Mouse (Mus musculus) testis, postnatal 10 days (tissue): ENCODE results near the gene Cdan1.
A peak's percentile ranks its signal among the peaks of the same experiment; 100 is the strongest.

Source experiments
- DNase-seq: peaks from one replicate; pipeline ENCODE4 v3.0.0; 2021; ENCODE audit warnings: low spot score

The Cdan1 gene

DNA sequence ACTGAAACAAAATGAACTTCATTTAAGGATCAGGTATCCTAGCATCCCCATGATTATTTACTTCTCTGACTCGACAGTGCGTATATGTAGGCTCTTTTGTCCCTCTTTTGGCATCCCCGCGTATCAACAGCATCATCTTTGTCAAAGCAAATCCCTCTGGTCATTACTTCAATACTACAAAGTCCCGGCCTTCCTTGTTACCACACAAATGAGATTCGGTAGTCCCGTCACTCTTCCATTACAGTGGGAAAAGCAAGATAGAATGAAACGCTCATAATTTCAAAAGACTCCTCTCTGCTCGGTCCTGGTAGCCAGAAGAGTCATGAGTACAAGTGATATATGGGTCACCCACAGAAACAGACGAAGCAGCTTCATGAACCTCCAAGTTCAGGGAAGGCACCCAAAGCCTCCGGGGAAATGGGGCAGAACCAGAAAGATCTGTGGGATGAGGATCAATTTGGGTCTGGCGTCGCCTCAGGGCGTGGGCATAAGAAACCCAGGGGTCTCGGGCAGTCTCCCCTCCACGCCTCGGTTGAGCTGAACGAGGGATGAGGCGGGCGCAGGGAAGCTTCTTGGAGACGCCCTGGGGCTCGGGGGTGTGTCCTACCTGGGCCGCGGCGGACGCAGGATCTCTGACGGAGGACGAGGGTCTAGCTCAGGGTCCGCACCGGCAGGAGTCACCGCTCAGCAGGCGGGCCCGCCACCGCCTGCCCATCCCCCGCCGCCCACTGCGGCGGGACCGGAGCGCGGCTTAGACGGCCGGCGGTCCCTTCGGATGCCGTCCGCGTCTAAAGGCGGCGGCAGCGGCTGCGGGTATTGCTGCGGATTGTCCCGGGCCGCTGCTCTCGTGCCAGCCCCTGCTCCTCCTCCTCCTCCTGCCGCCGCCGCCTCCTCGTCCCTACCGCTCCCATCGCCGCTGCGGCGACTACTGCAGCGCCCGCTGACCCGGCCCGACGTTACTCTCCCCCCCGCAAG, at the start of gene Cdan1:
TSS of gene Cdan1 (minus strand) at position 680 of the 975 bp plus-strand sequence.
- peak; percentile 71 for DNase-seq

DNA sequence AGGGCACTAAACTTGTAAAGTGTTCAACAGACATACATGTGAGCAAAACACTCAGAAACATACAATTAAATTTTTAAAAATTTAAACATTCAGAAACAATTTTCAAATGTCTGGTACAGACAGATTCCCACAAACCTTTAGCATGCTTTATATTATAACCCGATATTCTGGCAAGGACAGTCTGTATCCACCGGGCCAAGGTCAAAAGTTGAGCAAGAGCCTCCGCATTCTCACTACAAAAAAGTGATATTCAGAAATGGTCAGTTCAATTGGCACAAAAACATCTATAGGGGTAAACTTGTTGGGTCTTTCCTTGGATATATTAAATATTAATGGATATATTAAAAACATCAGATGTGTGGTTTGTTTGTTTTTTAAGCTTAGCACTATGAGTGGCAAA, 46.4 kb upstream of the Cdan1 start:
- DNase-seq, result no peak

GRCm38 (mm10) chr2:120887601-120888000, 37.7 kb upstream of the Cdan1 start:
- no peak for DNase-seq

- DNase-seq, result no peak
Measured at GRCm38 (mm10) chr2:120873192-120873591, 23.3 kb upstream of the Cdan1 start.

GRCm38 (mm10) chr2:120871447-120872336, 21.8 kb upstream of the Cdan1 start:
- no peak for DNase-seq

- DNase-seq, result no peak
Measured at GRCm38 (mm10) chr2:120867336-120867735, 17.4 kb upstream of the Cdan1 start.

GRCm38 (mm10) chr2:120866561-120866960, 16.6 kb upstream of the Cdan1 start:
- DNase-seq, result peak; percentile 68

DNA sequence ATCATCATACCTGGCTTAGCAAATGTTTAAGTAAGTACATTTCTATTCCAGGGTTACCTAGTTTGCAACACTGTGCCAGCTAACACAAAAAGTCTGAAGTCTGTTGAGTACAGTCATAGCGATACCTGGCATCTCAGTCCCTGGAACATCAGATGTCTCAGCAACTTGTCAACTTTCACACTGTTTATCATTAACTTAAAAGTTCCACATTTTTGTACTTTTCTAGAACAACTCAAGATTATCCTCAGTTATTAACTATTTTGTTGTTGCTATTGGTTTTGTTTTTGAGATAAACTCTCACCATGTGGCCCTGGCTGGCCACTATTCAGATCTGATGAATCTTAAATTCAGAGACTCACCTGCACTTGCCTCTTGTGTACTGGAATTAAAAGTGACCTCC, 13.5 kb upstream of the Cdan1 start:
- DNase-seq, result no peak

DNA sequence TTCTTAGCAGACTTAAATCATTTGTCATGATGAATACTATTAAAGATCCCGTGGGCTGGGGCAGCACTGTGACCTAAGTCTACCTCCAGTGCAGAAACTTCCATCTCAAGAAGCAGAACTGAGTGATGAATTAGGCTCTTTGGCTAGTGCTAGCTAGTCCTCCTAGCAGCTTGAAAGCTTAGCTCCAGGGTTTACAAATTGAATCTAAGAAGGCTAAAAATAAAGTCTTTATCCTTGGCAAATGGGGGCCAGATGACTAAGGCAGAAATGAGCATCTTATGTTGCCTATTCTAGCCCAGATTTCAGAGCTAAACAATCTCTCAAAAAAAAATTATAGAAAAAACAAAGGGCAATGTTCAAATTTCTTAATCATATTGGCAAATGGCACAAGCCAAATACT, 10.8 kb upstream of the Cdan1 start:
- DNase-seq, result no peak

- no peak for DNase-seq
Measured at GRCm38 (mm10) chr2:120858131-120858530, 8.2 kb upstream of the Cdan1 start.

DNA sequence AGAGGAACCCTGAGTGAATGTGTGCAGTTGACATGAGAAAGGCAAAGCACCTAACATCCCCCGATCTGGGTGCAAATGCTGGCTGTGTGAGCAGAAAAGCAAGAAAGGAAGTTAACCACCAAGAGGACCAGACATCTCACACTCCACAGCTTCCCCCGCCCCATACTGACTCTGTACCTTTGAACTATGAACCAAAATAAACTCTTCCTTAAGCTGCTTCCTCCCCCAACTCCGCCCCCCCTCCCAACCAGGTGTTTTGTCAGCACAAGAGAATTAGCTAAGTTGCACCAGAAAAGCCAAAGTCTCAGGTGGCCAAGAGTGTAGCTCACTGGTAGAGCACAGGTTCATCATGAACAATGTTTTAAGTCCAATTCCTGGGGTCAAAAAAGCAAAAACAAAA, 3.2 kb upstream of the Cdan1 start:
- DNase-seq, result no peak

GRCm38 (mm10) chr2:120852626-120853025, 2.7 kb upstream of the Cdan1 start:
- no peak for DNase-seq

DNA sequence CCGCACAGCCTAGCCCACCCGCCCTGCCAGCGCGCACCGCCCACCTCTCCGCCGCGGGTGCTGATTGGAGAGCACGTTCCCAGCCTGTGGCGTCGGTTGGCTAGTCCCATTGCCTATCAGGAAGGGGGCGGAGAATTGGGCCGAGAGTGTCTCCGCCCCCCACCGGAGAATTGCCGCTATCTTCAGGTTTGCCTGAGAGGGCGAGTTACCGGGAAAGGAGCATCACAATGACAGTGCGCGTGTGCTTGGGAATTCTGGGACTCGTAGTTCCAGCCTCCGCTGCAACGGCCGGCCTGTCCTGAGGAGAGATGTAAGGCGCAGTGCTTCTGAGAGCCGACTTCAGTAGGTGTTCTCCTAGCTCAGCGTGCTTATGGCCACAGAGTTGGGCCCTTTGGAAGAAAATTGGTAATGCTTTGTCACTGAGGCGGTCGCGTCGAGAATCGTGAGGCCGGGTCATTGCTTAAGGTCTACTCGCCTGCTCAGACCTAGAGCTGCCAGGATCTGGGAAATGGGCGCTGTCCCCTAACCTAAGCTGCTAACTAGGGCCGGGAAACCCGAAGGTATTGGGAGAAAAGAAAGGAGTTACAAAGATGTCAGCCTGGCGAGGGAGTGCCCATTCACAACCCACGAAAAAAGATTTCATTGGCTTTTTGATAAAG, 625 bp upstream of the Cdan1 start, which contains the start of gene Ttbk2:
TSS of gene Ttbk2 (minus strand) at position 181 of the 659 bp plus-strand sequence.
- DNase-seq, result peak; percentile 97

- DNase-seq, result no peak
Measured at GRCm38 (mm10) chr2:120845280-120845679, 4.6 kb downstream of the Cdan1 start.

DNA sequence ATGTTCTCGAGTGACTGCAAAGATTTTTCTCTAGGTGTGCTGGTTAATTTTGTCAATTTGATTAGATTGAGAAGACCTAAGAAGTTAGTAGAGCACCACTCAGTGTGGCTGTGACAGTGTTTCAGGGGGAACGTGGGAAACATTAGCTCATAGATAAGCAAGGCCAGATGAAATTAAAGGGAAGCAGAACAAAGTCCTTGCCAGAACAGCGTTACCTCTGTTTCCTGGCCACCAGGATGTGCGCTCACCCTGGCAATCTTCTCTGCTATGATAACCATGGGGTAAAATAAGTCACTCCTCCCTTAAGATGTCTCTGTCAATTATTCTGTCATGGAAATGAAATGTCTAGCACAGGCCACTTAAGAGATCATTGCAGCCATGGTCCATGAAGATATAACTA, 5.9 kb downstream of the Cdan1 start:
- no peak for DNase-seq

DNA sequence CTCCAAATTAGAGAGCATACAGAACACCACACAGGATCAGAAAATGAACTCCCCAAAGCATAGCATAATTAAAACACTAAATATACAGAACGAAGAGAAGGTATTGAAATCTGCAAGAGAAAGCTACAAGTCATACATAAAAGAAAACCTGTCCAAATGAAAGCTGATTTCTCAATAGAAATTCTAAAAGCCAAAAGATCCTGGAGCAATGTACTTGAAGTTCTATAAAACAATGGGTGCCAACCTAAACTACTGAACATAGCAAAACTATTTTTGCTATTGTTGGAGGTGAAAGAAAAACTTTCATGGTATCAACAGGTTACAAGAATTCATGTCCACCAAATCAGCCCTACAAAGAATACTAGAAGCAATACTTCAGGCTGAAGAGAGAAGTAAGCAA, 8.7 kb downstream of the Cdan1 start:
- no peak for DNase-seq

DNA sequence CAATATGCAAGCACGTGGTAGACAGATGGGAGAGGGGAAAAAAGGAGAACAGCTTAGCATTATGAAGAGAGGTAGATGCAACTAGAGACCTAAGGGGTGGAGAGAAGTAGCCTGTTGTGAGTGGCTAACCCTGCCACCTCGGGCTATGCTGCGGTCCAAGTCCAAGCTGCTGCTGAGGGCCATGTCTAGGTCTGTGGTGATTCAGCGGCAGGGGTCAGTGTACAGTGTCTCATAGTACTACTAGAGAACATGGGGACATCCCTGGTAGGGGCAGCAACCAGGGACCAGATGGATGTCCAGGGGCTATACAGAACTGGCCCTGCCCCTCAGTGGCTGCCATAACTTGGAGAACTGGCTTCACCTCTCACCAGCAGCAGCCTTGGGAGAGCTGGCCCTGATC, 14.8 kb downstream of the Cdan1 start:
- no peak for DNase-seq

GRCm38 (mm10) chr2:120826936-120827638, 22.8 kb downstream of the Cdan1 start:
- no peak for DNase-seq

DNA sequence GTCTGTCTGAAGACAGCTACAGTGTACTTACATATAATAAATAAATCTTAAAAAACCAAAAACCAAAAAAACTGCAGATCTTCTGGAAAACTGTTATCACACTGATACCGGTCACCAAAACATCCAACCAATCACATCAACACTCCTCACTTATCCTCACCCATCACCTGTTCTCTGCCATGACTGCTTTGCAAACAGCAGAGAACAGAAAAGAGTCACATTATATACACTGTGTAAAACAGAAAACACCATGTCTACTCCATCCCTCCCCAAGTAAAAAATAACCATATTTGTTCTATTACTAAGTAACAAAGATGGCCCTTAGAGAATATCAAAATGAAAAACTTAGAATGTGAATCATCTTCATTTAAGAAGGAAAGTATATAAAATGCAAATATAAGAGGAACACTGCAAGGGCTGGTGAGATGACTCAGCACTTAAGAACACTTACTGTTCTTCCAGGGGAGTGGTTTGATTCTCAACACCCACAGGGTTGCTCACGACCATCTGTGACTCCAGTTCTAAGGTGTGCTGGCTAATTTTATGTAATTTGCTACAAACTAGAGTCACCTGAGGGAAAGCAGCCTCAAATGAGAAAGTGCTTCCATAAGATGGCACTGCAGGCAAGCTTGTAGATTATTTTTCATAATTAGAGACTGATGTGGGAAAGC, 79.5 kb downstream of the Cdan1 start:
- DNase-seq, result no peak

- no peak for DNase-seq
Measured at GRCm38 (mm10) chr2:120761922-120762321, 88.0 kb downstream of the Cdan1 start.

- DNase-seq, result no peak
Measured at GRCm38 (mm10) chr2:120748041-120748440, 101.9 kb downstream of the Cdan1 start.
